Mouse (Mus musculus) heart, embryonic 16.5 days (tissue): ENCODE measurements around the gene Rbms1. TPM values are rescaled to one million over a fixed set of nuclear protein-coding genes. Genes with fewer than 3 reads are reported as not detected.

ENCODE experiments used
- ATAC-seq: fragments of 200-750 bp; cut with Nextera tagmentation; replicated peaks from 2 replicates; pipeline ENCODE4 v1.8.0; 2017; ENCODE audit warnings: moderate number of reproducible peaks; ENCODE audit not compliant: insufficient read depth, low FRiP score; ENCODE audit errors: extremely low read depth
- H3K27ac ChIP-seq: fragments of 300-500 bp; sonication (generic); 2 replicates; pipeline ENCODE4 v1.5.1; 2014; ENCODE audit warnings: mild to moderate bottlenecking, low read length, control low read depth, moderate library complexity
- H3K27me3 ChIP-seq: fragments of 300-500 bp; sonication (generic); 2 replicates; pipeline ENCODE4 v1.6.1; 2014; ENCODE audit warnings: low read length, mixed read lengths; ENCODE audit not compliant: control insufficient read depth, insufficient read depth
- H3K36me3 ChIP-seq: fragments of 300-500 bp; sonication (generic); 2 replicates; pipeline ENCODE4 v1.6.1; 2014; ENCODE audit not compliant: control insufficient read depth, insufficient read depth
- H3K4me1 ChIP-seq: fragments of 300-500 bp; sonication (generic); 2 replicates; pipeline ENCODE4 v1.6.1; 2014; ENCODE audit warnings: low read length, mixed read lengths; ENCODE audit not compliant: control insufficient read depth, insufficient read depth
- H3K4me2 ChIP-seq: fragments of 300-500 bp; sonication (generic); 2 replicates; pipeline ENCODE4 v1.6.1; 2014; ENCODE audit warnings: low read depth, mild to moderate bottlenecking, control low read depth, low read length
- H3K4me3 ChIP-seq: fragments of 300-500 bp; sonication (generic); 2 replicates; pipeline ENCODE4 v1.5.1; 2014; ENCODE audit warnings: mild to moderate bottlenecking, control low read depth, low read length
- H3K9ac ChIP-seq: fragments of 300-500 bp; sonication (generic); 2 replicates; pipeline ENCODE4 v1.6.1; 2014; ENCODE audit warnings: low read length, control low read depth
- H3K9me3 ChIP-seq: fragments of 300-500 bp; sonication (generic); replicated peaks from 2 replicates; pipeline ENCODE4 v1.6.1; 2016; ENCODE audit warnings: low read length; ENCODE audit not compliant: control insufficient read depth
- WGBS: fragments of 180-500 bp; shearing (Covaris S2); extraction: QIAGEN DNeasy Blood & Tissue Kit; methylation state at CpG from one replicate; pipeline ENCODE4 v1.1.7; 2014; 5-methylcytosine and 5-hydroxymethylcytosine counted together
- polyA plus RNA-seq: library from polyadenylated mRNA; unstranded; fragments of >200 nt; fragmentation: Nextera tagmentation; extraction: Ambion mirVana; gene quantifications from 2 replicates; pipeline ENCODE4 v1.2.1, GENCODE M21; 2015

The Rbms1 gene
- polyA plus RNA-seq, 1 experiment from 2014 or later, result 102 TPM

- Histone ChIP-seq H3K27me3 (no peaks in the 10 kb centered on the region), H3K9me3 (no peaks in the 10 kb centered on the region), H3K4me3 (no peak overlapping the region), H3K9ac (no peak overlapping the region), H3K4me2 (no peak overlapping the region; the same call in 1 of the 2 replicates), H3K4me1 (peaks cover 53% of the 10 kb centered on the region), H3K27ac (no peak overlapping the region), H3K36me3 (no peaks in the 10 kb centered on the region)
- ATAC-seq, result no peak
- WGBS, result 49% methylated on average over 4 of the region's 4 CpGs
Observed at GRCm38 (mm10) chr2:60908551-60908950, 54.4 kb downstream of the Rbms1 start.

- ATAC-seq, result no peak
- peak overlapping the region; percentile 38; the same call in 1 of the 2 replicates for H3K9ac ChIP-seq
- H3K4me1 ChIP-seq, result peaks cover 51% of the 10 kb centered on the region
- no peaks in the 10 kb centered on the region for H3K27me3 ChIP-seq
- 0 out of 2 replicates have a peak overlapping the region, but pooled peaks have one; percentile 14 for H3K27ac ChIP-seq
- H3K9me3 ChIP-seq, result no peaks in the 10 kb centered on the region
- H3K4me2 ChIP-seq, result peak overlapping the region; percentile 56
- H3K4me3 ChIP-seq, result peak overlapping the region; percentile 24; the same call in 1 of the 2 replicates
- WGBS, result 26% methylated on average over 12 of the region's 12 CpGs
- no peaks in the 10 kb centered on the region for H3K36me3 ChIP-seq
Observed at GRCm38 (mm10) chr2:60908116-60908515, 54.9 kb downstream of the Rbms1 start.

GRCm38 (mm10) chr2:60905283-60905682, 57.7 kb downstream of the Rbms1 start:
- Histone ChIP-seq H3K27ac (peak overlapping the region; percentile 61; the same call in 1 of the 2 replicates), H3K4me1 (peaks cover 48% of the 10 kb centered on the region), H3K9me3 (no peaks in the 10 kb centered on the region), H3K9ac (no peak overlapping the region), H3K4me2 (no peak overlapping the region), H3K36me3 (no peaks in the 10 kb centered on the region), H3K4me3 (no peak overlapping the region), H3K27me3 (no peaks in the 10 kb centered on the region)
- WGBS, result 3% methylated on average over 3 of the region's 3 CpGs
- no peak for ATAC-seq

- no peak for ATAC-seq
- Histone ChIP-seq H3K36me3 (no peaks in the 10 kb centered on the region), H3K9ac (no peak overlapping the region), H3K4me3 (no peak overlapping the region), H3K4me1 (peaks cover 48% of the 10 kb centered on the region), H3K9me3 (no peaks in the 10 kb centered on the region), H3K27ac (no peak overlapping the region), H3K4me2 (no peak overlapping the region), H3K27me3 (no peaks in the 10 kb centered on the region)
- 72% methylated on average over 5 of the region's 5 CpGs for WGBS
Observed at GRCm38 (mm10) chr2:60904141-60904540, 58.9 kb downstream of the Rbms1 start.

GRCm38 (mm10) chr2:60903535-60903934, 59.5 kb downstream of the Rbms1 start:
- Histone ChIP-seq H3K27me3 (no peaks in the 10 kb centered on the region), H3K4me2 (no peak overlapping the region), H3K9me3 (no peaks in the 10 kb centered on the region), H3K27ac (peak overlapping the region; percentile 39; the same call in 1 of the 2 replicates), H3K9ac (no peak overlapping the region), H3K4me3 (no peak overlapping the region), H3K36me3 (no peaks in the 10 kb centered on the region), H3K4me1 (peaks cover 46% of the 10 kb centered on the region)
- WGBS, result 72% methylated on average over 7 of the region's 7 CpGs
- no peak for ATAC-seq

- H3K27me3 ChIP-seq, result no peaks in the 10 kb centered on the region
- H3K27ac ChIP-seq, result peak overlapping the region; percentile 74
- peaks cover 39% of the 10 kb centered on the region for H3K4me1 ChIP-seq
- no peaks in the 10 kb centered on the region for H3K9me3 ChIP-seq
- no peak for ATAC-seq
- no peak overlapping the region for H3K4me3 ChIP-seq
- 43% methylated on average over 6 of the region's 6 CpGs for WGBS
- no peaks in the 10 kb centered on the region for H3K36me3 ChIP-seq
- no peak overlapping the region for H3K9ac ChIP-seq
- H3K4me2 ChIP-seq, result no peak overlapping the region
Observed at GRCm38 (mm10) chr2:60902446-60903137, 60.4 kb downstream of the Rbms1 start.

- peak; percentile 59 for ATAC-seq
- peaks cover 32% of the 10 kb centered on the region for H3K4me1 ChIP-seq
- no peaks in the 10 kb centered on the region for H3K27me3 ChIP-seq
- H3K36me3 ChIP-seq, result no peaks in the 10 kb centered on the region
- 41% methylated on average over 15 of the region's 15 CpGs for WGBS
- 0 out of 2 replicates have a peak overlapping the region, but pooled peaks have one; percentile 6 for H3K4me3 ChIP-seq
- H3K9ac ChIP-seq, result peak overlapping the region; percentile 49; the same call in 1 of the 2 replicates
- peak overlapping the region; percentile 72 for H3K27ac ChIP-seq
- H3K4me2 ChIP-seq, result peak overlapping the region; percentile 50
- no peaks in the 10 kb centered on the region for H3K9me3 ChIP-seq
Observed at GRCm38 (mm10) chr2:60901511-60901951, 61.5 kb downstream of the Rbms1 start.

GRCm38 (mm10) chr2:60901013-60901412, 62.0 kb downstream of the Rbms1 start:
- H3K36me3 ChIP-seq, result no peaks in the 10 kb centered on the region
- H3K9ac ChIP-seq, result no peak overlapping the region
- ATAC-seq, result no peak
- peak overlapping the region; percentile 46 for H3K27ac ChIP-seq
- H3K4me3 ChIP-seq, result no peak overlapping the region
- no peaks in the 10 kb centered on the region for H3K27me3 ChIP-seq
- H3K9me3 ChIP-seq, result no peaks in the 10 kb centered on the region
- peaks cover 32% of the 10 kb centered on the region for H3K4me1 ChIP-seq
- 80% methylated on average over 6 of the region's 6 CpGs for WGBS
- peak overlapping the region; percentile 50 for H3K4me2 ChIP-seq

- whole genome bisulfite sequencing, result 85% methylated on average over 1 of the region's 1 CpGs
- H3K27ac ChIP-seq, result no peak overlapping the region
- H3K9me3 ChIP-seq, result no peaks in the 10 kb centered on the region
- no peak overlapping the region for H3K4me2 ChIP-seq
- H3K4me3 ChIP-seq, result no peak overlapping the region
- peaks cover 4% of the 10 kb centered on the region for H3K4me1 ChIP-seq
- no peak overlapping the region for H3K9ac ChIP-seq
- no peaks in the 10 kb centered on the region for H3K36me3 ChIP-seq
- no peak for ATAC-seq
- H3K27me3 ChIP-seq, result no peaks in the 10 kb centered on the region
Observed at GRCm38 (mm10) chr2:60893042-60893441, 70.0 kb downstream of the Rbms1 start.
